Mouse (Mus musculus) urinary bladder, postnatal 10 days (tissue): ENCODE data around the gene Slit2.

ENCODE experiments used
- DNase-seq: peaks from one replicate; pipeline ENCODE4 v3.0.0; 2022; ENCODE audit warnings: low spot score

The Slit2 gene

DNA sequence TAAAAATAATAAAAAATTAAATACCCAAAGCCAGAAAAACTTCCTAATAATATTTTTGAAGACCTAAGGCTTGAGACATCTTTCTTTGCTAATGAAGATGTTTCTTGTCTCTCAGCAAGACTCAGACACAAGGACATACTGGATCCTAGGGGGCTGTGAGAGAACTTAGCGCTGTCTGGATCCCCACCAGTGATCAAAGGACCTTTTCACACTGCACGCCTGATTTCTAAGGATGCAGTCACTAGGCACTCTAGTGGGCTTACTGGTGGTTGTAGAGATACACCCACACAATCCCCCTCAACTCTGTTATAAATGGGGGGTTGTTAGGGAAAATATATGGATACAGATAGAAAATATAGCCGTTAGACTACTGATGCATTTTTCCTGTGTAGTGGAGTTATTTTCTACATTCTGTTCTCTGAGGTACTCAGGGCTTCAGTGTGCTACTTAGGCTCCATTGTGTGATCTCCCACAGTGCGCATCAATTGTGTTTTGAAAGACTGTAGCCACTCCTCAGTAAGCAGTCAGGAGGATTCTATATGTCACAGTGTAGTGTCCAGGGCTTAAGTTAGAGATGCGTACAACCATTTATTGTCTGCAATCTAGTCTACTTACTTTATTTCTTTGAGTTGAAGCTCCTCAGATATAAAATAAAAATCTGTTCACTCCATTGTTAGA lies 67.8 kb downstream of the Slit2 start:
- no peak for DNase-seq

DNA sequence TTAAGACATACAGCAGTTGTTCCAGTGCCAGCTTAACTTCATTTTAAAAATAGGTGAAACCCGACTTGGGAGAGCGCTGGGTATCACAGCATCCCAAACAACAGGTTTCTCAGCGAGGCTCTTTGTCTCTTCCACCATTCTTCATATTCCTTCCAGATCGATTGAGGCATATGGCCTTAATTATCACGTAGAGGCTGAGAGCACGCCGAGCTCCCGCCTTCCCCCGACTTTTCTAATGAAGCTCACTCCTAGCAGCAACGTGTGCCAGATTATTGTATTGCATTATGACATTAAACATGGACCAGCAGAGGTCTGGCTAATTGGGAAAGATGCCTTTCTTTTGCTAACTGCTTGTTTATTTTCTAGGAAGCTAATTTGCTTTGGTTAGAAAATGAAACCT lies 75.7 kb downstream of the Slit2 start:
- no peak for DNase-seq

DNA sequence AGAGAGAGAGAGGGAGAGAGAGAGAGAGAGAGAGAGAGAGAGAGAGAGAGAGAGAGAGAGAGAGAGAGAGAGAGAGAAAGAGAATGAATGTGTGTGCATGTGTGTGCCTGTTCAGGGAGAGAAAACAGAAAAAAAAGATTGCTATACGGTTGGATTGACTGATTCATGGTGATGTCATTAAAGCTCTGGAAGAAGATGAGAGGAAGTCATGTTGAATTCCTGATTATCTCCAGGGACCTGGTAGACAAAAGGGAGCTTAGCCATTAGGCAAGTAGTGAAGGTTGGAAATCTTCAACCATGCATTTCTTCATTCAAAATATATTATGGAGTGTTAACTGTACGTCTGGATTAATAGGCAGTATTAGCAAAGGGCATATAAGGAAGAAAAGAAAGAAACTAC lies 77.8 kb downstream of the Slit2 start:
- no peak for DNase-seq

DNA sequence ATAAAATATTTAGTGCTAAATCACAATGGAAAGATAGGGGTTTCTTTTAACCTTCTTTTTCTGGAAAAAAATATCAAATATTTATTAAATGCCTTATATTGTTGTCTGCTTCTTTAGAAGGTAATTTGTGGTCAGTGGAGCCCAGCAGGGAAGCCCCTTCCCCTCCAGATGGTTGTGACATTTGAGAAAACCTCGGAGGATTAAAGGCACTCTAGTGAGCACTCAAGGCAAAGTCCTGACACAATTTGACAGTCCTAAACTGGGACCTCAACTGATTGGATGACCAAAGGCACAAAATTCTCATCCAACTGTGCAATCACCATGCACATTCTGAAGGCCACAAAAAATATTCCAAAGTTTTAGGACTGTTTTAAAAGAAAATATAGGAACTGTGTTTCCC lies 95.8 kb downstream of the Slit2 start:
- DNase-seq, result no peak

DNA sequence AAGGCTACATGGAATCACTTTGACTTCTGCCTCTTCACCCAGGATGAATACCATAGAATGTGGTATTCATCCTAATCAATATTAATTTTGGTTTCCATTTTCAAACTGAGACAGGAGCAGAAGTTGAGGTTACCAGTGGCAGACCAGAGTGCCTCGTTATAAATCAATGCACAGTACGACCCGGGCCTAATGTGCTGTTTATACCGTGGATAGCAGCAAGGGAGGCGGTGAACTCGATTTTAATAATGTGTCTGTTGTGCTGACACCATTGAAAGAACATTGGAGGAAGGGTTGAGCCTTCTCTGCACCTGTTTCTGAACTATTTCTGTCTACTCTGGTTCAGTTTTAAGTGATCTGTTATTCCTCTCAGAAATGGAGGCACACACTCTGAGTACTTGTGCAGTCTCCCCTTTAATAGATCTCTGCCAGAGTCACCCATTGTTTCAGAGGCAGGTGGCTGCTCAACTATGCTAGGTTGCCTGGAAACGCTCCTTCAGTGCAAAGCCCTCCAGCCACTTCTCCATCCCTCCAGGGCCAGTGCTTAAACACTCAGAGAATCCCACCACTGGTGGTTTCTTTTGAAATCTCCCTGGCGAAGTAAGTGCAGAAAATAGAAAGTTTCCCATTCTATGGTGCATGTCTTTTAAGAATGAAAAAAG lies 98.4 kb downstream of the Slit2 start:
- DNase-seq, result no peak

DNA sequence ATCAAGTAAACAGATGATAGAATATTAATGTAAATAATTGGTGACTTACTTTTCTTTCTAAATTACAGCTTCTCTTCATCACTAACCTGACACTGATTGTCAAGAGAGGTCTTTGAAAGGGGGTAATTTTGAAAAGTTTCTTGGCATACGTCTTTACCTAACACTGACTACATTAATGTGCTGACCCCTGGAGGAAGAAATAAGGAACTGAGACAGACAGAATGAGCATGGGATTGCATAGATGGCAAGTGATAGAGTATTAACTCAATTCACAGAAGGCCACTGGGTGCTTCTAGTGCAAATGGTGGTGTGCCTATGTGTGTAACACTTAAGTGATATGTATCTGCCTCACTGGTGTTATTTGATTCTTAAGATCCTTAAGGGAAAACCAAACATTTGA lies 130.5 kb downstream of the Slit2 start:
- no peak for DNase-seq

DNA sequence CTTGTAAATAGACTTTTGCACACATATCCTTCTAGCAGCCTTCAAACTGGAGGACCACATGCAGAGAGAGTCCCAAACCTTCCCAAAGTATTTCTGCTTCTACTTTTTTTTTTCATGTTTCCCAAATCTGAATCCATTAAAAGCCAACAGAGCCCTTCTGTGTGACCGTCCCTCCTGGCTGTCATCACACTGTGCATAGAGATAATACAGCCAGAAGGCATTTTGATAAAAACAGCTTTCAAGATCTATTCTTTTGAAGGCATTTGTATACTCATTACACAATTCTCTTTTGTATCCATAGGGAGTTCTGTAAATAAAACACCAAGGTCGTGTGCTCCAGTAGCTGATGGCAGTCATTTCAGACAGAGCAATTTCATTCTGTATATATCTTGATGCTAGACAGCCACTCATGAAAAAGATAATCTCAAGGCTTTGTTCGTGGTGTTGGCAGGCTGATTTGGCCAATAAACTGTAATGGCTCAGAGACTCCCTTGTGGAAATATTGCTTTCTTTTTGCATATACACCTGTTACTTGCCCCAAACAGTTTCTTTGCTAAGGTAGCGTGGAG lies 132.1 kb downstream of the Slit2 start:
- DNase-seq, result no peak

DNA sequence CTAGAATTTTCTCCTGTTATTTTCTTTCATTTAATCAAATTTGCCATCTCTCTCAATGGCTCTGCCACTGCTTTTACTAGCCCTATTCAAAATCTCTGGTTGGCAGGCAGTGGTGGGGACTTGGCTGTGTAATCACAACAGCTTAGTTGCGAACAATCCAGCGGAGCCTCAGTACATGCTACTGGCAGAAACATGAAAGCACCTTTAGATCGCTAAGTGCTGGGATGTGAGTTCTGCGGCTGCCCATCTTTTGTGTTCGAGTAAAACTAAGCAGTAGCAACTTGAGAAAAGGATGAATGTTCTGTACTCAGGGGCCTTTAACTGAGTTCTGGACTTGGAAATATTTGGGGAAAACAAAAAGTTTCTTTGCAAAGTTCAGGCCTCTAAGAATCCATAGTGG lies 139.7 kb downstream of the Slit2 start:
- DNase-seq, result no peak

DNA sequence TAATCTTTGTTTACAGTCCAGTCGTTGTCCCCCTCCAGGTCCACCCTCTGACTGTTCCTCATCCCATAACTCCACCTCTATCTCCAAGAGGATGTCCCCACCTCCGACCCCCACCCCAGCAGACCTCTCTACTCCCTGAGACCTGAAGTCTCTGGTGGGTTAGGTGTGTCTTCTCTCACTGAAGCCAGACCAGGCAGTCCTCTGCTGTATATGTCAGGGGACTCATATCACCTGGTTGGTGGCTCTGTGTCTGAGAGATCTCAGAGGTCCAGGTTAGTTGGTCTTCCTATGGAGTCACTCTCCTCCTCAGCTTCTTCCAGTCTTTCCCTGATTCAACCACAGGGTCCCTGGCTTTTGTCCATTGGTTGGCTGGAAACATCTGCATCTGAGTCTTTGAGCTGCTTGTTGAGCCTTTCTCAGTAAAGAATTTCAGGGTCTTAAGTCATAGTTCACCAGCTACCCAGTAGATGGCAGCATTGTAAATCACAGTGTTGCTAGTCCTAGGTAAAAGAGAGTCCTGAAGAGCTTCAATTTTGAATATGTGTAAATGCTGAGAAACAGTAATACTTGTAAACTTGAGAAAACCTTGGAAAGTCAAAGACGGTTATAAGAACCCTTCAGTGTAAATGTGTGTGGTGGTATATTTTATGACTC lies 143.0 kb downstream of the Slit2 start:
- no peak for DNase-seq

DNA sequence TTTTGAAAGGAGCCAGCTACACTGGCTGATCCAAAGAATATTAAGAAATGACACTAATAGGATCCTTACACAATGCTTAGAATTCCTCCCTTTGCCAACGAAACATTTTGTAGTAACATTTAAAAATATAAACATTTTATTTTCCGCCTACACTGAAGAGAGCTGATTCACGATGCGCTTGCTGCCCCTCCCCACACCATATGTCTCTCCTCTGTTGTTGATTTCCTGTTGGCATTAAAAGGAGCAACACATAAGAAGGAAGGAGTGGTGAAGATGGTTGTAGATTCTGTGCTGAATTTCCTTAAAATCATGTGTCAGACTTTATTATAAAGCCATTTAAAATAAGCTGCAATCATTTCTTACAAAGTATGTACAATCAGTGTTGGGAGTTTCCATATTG lies 147.0 kb downstream of the Slit2 start:
- no peak for DNase-seq

DNA sequence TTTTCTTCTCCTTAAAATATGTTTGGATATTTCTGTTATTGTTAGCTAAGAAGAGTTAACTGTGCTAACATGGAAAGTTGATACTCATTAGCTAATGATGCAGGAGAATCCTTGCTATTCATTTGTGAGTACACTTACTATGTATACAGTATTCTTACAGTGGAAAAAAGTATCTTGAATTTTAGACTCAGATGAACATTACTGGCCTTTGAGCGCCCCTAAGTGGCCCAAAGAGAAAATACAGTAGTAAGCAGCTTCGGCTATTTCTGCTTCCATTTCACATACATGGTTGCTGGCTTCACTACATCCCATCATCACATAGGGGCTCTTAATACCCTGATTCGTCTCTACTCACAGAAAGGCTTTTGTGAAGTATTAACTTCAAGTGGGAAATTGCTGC lies 153.6 kb downstream of the Slit2 start:
- DNase-seq, result no peak

DNA sequence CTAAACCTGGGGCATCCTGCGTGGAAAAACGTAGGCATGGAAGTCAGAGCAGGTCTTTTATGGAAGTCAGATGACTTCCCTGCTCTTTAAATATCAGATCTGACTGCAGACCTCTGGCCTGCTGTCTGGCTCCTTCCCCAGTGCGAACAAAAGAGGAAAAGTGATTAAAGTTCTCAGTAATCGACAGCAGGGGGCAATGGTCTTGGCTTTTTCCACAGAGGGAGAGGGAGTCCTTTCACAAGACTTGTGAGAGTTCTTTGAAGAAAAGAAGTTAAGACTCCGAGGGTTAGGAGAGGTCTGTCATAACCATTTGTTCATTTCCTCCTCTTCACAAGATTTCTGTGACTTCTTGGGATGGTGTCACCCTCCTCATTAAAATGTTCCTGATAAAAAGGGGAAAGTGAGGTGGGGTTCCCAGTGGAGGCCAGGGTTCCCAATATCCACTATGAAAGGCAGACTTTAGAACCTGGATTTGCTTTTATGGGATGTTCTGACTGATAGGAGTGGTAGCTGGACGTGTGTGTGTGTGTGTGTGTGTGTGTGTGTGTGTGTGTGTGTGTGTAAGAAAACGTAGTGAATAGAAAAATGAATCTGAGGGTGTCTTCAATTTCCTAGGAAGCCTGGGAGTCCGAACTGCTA lies 156.0 kb downstream of the Slit2 start:
- no peak for DNase-seq

DNA sequence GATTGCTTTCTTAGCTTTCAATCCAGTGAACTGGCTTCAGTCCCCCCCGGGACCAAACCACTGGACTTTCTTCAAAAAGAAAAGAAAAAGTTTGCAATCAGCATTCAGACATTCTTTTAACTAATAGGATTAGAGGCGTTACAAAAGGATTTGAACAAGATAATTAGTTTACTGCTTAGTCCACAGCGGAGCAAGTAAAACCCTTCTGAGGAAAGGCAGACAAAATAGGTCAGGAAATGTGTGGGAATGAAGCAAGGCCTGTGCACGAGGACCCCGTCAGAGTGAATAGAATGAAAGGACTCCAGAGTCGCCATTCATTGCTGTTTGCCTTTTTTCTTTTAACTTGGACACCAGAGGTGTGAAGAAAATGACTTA lies 156.5 kb downstream of the Slit2 start:
- no peak for DNase-seq

DNA sequence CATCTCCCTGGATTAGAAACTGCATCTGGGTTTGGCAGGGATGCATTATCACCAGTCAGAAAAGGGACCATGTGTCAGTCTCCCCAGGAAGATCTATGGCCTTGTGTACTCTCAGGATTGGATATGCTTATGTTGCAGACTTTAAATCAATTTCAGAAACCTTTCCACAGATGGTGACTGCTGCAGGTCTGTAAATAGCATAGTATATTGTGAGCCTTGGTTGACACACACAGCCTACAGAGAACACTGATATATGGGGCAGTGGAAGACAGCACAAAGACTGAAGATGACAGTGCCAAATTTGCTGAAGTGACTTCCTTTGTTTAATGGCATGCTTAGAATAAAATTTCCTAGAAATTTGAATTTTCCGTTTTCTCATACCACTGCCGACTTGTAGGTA lies 163.1 kb downstream of the Slit2 start:
- no peak for DNase-seq

DNA sequence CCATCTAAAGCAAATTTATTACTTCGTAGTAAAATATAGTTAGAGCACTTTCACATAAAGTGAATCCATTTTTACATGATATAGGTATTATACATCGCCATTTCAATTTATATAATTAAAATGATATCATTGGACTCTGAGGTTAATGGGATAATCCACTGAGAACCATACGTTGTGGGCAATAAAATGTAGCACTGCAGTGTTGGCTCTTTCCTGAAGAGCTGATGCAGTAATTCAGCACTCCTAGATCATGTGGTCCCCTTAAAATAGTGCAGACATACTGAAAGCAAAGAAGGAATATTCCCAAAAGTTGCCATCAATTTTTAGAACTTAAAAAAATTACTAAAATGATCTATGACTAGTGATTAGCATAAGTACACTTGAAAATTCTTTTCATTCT lies 177.9 kb downstream of the Slit2 start:
- DNase-seq, result no peak

DNA sequence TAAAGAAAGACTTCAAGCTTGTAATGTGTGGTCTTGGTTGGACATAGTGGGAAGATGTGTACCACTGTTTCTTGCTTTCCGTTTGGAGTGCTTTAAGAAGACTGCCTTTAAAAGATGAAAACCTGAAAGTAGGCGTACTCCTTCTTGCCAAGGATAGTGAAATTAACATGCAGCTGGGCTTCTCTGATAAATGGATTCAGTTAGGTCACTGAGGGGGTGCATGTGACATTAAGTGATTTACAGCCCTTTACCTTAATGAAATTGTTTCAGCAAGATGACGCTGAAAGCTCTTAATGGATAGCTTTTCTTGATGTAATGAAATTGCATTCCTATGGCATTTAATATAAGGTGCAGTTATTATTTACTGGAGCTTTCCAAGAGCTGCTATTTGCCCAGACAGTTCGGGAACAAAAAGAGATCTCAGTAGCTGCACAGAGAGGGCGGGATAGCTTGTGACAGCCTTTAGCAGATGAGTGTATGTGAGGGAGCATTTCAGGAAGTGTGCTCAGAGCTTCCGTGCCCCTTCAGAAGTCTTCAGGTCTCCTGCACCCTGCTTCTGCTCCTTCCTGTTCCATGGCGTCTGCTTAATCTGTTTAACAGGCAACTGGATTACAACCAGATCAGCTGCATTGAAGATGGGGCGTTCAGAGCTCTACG lies 198.8 kb downstream of the Slit2 start:
- no peak for DNase-seq

DNA sequence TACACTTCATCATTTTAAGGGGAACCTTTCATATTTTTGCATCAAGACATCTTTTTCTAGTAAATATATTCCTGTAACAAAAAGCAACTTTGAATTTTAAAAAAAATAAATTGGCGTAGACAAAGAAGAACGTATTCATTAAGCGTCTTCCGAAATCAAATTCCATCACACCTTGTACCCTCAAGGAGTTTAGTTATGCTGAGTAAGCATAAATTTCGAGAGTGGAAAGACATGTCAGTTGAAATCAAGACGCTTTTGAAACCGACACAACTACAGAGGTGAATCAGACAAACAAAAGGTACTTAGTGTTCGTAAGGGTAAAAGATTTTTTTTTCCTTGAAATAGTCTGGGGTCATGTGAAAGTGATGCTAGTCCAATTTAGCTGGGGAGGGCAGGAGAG lies 201.4 kb downstream of the Slit2 start:
- no peak for DNase-seq

DNA sequence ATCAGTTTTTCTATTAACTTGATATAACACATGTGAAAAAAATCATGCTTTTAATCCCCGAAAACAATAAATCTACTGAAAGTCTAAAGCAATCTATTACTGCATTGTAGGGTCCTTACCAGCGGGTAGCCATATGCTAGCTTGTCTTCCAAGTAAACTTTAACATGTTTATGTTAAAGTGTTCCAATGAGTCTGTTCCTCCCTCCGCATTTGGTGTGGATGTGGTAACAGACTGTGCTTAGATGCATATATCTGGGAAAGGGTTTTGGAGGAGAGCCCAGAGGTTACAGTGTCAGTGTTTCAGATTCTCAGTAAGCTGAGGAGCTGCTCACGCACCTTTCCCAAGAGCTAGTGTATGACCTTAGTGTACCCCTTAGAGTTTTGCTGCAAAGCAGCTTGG lies 204.9 kb downstream of the Slit2 start:
- DNase-seq, result no peak

DNA sequence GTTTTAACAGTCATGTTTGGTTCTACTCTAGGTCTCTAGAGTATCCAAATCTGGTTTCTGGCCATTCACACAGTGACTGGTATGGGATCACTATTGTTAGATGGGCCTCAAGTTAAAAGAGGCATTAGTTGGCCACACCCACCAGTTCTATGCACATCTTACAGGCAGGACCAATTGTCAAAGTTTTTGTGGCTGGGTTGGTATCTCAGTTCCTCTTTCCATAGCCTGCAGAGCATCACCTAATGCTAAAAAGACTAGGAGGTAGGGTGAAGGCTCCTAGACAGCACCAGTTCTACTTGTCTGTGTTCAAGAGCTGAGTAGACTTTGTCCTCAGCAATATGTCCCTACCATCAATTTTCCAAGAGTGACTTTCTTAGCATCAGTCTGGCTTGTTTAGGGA lies 216.4 kb downstream of the Slit2 start:
- DNase-seq, result no peak

DNA sequence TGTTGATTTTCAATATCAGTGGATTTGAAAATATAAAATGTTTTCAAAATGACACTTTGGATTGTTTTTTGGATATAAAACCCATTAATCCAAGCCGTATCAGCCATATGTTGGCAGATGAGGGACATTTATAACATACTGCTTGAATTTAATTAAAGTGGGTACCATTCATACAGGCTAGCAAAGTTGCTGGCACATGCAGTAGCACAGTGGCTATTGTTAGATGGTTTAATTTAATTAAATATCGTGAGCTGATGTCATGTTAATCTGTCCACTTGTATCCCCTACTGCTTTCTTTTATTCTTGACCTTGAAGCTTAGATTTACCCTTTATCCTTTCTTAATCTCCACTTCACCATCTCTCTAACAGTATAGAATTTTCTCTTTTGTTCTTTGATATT lies 232.3 kb downstream of the Slit2 start:
- DNase-seq, result no peak

DNA sequence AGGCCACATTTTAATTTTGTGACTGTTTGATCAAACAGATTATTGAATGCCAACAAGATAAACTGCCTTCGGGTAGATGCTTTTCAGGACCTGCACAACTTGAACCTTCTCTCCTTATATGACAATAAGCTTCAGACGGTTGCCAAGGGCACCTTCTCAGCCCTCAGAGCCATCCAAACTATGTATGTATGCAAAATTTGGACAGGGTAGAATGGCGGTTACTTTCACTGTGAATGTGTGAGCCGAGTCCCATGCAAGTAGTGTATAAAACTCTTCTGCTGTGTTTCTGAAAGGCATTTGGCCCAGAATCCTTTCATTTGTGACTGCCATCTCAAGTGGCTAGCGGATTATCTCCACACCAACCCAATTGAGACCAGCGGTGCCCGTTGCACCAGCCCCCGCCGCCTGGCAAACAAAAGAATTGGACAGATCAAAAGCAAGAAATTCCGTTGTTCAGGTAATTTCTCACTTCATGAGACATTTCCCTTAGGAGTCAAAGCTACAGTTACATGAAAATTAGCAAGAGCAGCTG lies 236.8 kb downstream of the Slit2 start:
- DNase-seq, result no peak

DNA sequence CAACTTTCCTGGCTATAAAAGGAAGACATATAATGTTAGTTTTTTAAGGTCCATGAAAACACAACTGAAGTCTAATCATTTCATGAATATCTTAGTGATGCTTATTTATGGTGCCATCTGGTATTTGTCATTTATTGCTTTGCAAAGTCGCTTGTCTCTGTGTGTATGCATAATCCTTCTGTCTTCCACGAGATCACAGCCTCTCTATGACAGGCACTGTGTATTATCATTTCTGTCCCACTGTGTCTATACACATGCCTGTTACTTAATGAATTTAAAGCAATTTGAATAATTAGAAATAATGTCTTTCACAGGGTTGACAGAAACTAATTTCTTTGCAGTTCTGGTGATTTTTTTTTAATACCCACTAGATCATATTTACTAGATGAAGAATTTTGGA lies 242.6 kb downstream of the Slit2 start:
- no peak for DNase-seq
